Mouse (Mus musculus): ENCODE data around the gene Trim61. TPM values are rescaled to one million over a fixed set of nuclear protein-coding genes. Genes with fewer than 3 reads are reported as not detected.

The Trim61 gene
- polyA plus RNA-seq, 1 experiment from 2014 or later: 0.32 TPM

DNA sequence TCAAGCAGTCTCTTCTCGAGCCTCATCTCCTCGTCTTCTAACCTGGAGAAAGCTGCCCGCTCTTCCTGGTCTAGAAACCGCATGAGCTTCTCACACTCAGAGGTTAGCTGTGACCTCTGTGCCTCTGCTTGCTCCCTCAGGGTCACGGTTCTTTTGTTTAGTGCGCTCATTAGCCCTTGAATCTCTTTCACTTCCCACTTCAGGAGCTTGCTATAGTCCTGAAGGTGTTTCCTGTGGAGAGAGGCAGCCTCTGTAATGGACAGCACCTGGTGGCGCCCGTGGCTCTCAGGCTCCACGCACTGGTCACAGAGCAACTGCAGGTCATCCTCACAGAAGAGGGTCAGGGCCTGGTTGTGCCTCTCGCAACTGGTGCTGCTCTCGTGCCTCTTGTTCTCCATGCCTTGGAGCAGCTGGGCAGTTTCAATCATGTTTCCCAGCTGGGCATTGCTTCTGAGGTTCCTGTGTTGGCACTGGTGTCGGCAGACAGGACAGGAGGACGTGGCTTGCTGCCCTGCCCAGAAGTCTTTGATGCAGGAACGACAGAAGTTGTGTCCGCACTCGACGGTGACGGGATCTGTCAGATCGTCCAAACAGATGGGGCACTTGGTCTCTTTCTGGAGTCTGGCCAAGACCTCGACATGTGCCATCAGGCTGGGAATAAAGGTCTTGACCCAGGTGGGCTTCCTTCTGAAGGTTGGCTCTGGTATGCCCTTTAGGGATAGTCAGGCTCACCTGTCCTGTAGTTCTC lies 35.0 kb downstream of the Trim61 start:
- no peaks in the 10 kb centered on the region for H3K36me3 ChIP-seq
- H3K9ac ChIP-seq (replicated peaks): no peak overlapping the region
- H3K27me3 ChIP-seq (replicated peaks): no peaks in the 10 kb centered on the region
- no peaks in the 10 kb centered on the region for H3K9me3 ChIP-seq (replicated peaks)
- no peak overlapping the region for H3K4me2 ChIP-seq
- no peaks in the 10 kb centered on the region for H3K4me1 ChIP-seq
- 78% methylated on average over 20 of the region's 20 CpGs for WGBS
- no peak overlapping the region for H3K27ac ChIP-seq (replicated peaks)
- H3K4me3 ChIP-seq (replicated peaks): no peak overlapping the region
- ATAC-seq (ENCODE audit: low FRiP score): no peak

Other genes starting within 250 kb of the Trim61 start
- 30.3 and 37.4 TPM in 2 replicates for gene Klhl2, start 168.5 kb downstream of the Trim61 start, polyA plus RNA-seq (2015; fragmentation: Nextera tagmentation; extraction: Ambion mirVana)
- gene Tmem192, start 71.3 kb downstream of the Trim61 start, polyA plus RNA-seq (2015; fragmentation: Nextera tagmentation; extraction: Ambion mirVana): 36.4 and 37.9 TPM in 2 replicates
- 0.10 and 0.15 TPM in 2 replicates for gene Trim75, start 30.7 kb downstream of the Trim61 start, polyA plus RNA-seq (2015; fragmentation: Nextera tagmentation; extraction: Ambion mirVana)
- gene Trim60, start 61 bp upstream of the Trim61 start, polyA plus RNA-seq (2015; fragmentation: Nextera tagmentation; extraction: Ambion mirVana): not detected in 2 replicates
- gene Apela, start 18.8 kb upstream of the Trim61 start, polyA plus RNA-seq (2015; fragmentation: Nextera tagmentation; extraction: Ambion mirVana): 2.9 and 4.6 TPM in 2 replicates
- gene Gm10663, start 56.5 kb upstream of the Trim61 start, polyA plus RNA-seq (2015; fragmentation: Nextera tagmentation; extraction: Ambion mirVana): not detected in 2 replicates
- gene BC030870, start 111.0 kb upstream of the Trim61 start, polyA plus RNA-seq (2015; fragmentation: Nextera tagmentation; extraction: Ambion mirVana): 1.1 TPM in 1 of 2 replicates, not detected in the other

Measured in neural tube, embryonic 15.5 days (tissue).